Mouse (Mus musculus) right cerebral cortex, postnatal 4 days (tissue): ENCODE data around the gene Th.

Source experiments
- DNase-seq: peaks from one replicate; pipeline ENCODE4 v3.0.0-alpha.2; 2022

The Th gene

DNA sequence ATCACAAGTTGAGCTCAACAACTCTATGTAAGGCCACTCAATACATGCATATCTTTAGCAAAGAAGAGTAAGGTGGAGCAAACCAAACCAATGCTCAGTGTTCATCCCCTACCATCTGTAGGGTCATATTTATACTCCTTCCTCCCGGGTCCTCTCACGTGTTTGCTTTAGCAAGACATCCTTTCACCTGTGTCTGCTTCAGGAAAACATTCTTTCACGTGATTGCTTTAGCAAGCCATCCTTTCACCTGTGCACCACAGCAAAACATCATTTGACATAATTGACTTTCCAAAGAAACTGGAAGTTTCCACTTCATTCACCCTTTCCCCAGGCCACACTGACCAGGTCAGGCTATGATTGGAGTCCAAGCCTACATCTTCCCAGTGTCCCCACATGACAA, at the start of gene Th:
Th (minus strand) TSS at position 101 of the 400 bp plus-strand sequence.
- DNase-seq: no peak

DNA sequence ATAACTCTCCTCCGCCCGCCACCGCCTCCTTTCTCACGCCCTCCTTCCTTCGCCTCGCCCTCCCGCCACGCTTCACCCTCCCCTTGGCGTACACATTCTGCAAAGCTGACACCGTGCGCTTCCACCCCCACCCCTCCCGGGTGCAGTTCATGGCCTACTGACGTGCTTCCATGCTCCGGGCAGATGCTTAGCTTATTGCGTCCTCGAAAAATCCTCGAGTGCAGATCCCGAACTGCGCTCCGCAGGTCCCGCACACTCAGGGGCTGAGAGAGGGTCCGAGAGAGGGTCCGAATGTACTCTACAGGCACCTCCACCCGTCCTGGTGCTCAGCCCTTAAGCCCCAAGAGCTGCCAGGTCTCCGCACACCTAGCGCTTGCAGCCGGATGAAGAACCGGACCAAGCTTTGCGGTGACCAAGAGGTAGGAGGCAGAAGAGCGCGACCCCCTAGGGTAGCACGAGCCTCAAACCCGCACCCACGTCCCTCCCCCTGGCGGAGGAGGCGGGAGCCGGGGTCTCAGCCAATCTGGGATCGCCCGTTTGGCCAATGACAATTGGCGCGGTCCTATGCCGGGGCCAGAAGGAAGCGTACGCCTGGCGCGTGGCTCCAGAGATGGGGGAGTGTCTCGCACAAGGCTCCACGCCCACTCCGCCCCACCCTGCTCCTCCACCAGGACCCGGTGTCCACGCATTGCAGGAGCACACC, 38.0 kb upstream of the Th start, which contains the start of gene Ascl2:
Ascl2 (minus strand) TSS at position 456 of the 703 bp plus-strand sequence.
- DNase-seq: peak; percentile 31

- DNase-seq: peak; percentile 69
Observed at GRCm38 (mm10) chr7:142967884-142968808, 37.2 kb upstream of the Th start.

GRCm38 (mm10) chr7:142967414-142967883, 36.5 kb upstream of the Th start:
- no peak for DNase-seq

DNA sequence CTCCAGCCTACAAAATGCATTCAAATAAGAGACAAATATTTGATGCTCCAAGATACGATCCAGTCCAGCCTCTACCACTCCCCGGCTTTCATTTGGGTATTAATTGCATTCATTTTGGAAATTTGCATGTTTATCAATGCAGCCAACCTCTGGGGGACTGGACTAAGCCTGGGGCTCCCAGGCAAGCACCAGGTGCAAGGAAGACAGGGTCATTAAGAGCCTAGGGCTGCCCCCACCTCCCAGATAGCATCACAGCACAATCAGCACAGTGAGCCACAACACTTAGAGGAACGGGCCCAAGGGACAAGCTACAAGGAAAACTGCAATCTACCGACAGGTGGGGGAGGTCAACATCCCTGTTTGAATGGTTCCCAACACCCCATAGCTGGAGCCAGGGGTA, 28.8 kb upstream of the Th start:
- no peak for DNase-seq

DNA sequence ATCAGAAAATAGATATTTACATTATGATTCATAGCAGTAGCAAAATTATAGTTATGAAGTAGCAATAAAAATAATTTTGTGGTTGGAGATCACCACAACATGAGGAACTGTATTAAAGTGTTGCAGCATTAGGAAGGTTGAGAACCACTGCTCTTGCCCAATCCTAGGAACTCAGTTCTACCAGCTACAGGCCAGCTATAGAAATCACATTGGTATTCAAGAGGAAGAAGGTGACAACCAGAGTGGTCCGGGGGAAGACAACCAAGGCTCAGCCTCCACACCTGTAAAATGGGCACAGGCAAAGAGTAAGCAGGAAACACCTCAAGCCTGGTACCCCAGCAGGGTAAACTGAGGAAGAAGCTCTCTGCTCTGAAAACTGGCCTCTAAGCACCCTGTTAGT, 27.9 kb upstream of the Th start:
- no peak for DNase-seq

- DNase-seq: no peak
Observed at GRCm38 (mm10) chr7:142956018-142956417, 25.1 kb upstream of the Th start.

GRCm38 (mm10) chr7:142949568-142949967, 18.6 kb upstream of the Th start:
- DNase-seq: no peak

DNA sequence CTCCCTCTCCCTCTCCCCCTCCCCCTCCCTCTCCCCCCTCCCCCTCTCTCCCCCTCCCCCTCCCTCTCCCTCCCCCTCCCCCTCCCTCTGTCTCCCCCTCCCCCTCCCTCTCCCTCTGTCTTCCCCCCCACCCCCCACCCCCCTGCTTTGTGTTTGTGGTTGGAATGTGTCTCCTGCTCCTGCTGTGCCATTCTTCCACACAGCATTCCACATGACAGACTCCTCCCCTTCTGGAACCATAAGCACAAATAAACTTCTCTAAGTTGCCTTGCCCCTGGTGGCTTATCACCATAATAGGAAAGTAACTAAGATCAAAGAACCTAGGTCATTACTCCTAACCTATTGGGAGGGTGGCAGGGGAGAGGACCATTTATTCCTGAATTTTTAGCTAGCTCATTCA, 6.7 kb upstream of the Th start:
- DNase-seq: no peak

DNA sequence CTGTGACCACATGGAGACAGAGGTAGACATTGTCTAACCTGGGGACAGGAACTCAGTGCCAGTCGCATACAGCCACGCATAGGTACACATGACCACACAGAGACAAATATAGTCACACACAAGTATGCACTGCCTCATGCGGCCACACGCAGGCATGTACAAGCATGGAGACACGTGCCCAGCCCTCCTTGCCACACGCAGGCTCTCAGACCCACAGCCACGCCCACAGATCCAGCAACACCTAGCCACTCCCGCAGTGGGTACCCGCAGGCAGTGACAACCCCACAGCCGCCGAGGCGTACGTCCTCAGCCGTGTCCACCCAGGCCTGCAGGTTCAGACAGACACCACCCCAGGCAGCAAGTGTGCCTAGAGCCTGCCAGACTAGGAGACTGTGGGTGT, 4.8 kb upstream of the Th start:
- no peak for DNase-seq

DNA sequence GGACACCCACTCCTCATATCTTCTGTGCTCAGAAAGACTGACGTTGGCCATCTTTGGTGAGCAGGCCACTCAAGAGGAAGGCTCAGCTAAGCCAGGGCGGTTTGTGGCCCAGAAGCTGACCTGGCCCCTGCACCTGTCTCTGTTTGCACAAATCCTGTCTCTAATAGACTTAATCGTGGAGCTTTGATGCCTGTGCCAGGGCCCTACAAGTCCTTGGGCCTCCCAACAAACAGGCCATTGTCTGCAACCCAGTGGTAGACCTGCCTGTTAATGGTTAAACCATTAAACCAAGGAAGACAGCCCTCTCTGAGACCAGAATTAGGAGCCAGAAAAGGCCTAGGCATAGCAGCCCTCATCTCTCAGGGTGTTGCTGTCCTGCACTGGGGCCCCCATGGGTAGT, 1.5 kb upstream of the Th start:
- no peak for DNase-seq

- DNase-seq: no peak
Observed at GRCm38 (mm10) chr7:142929516-142929915, 1.4 kb downstream of the Th start.

DNA sequence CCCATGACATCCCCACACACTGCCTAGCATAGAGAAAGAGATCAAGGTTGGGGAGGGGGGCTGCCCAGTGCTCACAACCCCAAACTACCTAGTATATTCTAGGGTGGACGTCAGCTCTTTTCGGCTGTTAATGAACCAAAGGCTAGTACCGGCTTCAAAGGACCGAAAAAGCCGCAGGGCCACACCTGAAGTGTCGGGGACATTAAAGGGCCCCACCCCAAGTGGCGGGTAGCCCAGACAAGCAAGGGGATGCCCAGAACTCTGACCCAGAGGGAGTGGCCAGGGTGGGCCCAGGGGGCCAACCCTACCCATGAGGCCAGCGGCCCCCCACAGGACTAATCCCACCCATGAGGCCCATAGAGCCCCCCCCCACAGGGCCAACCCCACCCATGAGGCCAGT, 3.6 kb downstream of the Th start:
- DNase-seq: no peak

GRCm38 (mm10) chr7:142918641-142919628, 12.0 kb downstream of the Th start:
- peak; percentile 76 for DNase-seq

DNA sequence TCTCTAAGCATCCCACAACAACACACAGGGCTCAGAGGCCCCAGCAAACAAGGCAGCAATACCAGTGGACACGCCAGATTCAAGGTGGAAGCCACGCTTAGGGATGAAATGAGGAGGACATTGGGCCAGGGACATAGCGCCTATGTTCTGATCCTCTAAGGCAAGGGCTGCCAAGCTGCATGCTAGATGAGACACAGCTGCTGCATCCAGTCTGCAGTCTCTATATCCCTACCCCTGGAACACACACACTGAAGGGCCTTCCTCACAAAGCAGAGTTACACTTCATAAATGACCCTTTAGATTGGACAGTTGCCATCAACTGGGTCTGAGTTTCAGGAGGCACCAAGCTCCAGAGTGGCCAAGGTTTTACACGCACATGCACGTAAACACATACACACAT, 13.3 kb downstream of the Th start:
- DNase-seq: no peak

- DNase-seq: no peak
Observed at GRCm38 (mm10) chr7:142916178-142916577, 14.8 kb downstream of the Th start.

DNA sequence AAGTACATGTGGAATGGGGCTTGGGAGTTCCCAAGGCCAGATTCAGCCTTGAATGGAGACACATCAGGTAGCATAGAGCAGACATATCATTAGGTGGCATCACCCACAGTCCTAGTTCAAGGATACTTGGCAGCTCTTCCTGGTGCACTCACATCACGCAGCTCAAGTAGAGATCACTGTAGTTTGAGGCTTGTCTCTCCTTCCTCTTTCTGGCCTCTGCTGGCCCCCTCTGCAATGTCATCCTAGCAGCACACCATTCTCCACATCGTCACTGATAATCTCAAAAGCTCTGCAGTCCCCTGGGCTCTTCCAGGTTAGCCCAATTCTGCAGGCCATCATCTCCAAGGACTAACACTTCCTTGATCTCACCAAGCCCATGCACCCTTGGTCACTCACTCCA, 19.2 kb downstream of the Th start:
- DNase-seq: no peak

DNA sequence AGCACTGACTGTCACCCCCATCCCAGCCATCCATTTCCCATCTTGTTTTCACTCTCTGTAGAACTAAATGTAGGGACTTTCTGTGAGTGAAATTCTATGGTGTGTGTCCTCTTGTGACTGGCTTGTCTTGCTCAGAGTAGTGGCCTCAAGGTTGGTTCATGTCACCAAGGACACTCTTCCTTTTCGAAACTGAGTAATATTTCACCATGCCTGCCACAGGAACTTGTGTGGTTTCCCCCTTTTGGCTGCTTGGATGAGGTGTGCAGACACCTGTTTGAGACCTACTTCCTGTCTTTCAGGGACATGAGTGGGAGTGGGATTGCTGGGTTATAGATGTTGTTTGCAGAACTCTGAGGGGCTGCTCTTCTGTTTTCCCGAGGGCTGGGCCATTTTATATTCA, 20.8 kb downstream of the Th start:
- DNase-seq: no peak

DNA sequence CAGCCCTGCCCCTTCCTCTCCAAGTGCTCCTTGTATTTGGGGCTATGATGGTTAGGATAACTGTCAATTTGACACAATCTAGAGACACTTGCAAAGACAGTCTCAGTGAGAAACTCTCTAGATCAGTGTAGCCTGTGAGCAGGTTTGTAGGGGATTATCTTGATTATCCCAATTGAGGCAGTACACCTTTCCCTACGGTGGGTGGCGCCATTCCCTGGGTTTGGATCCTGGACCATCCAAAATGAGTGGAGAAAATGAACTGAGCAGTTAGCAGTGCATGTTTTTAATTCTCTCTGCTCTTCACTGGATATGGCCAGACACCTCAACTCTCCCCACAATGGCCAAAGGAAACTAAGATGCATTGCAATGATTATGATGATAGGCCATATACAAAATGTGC, 21.3 kb downstream of the Th start:
- no peak for DNase-seq

- no peak for DNase-seq
Observed at GRCm38 (mm10) chr7:142905606-142906005, 25.3 kb downstream of the Th start.

DNA sequence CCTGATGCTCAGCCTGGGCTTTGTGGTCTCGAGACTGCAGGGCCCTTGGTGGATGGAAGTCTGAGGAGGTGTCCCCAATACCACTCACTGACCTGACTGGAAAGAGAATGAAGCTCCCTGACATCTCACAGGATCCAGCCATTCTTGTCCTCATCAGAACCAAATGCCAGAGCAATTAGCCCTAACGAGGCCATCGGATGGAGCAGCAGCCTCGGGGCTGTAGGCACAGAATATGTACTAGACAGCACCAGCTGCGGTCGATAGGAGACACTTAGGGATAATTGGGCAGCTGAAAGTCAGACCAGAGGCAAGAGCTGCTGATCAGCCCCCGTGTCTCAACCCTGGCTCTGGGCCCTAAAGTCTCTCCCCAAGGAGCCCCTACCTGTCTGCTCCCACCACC, 26.6 kb downstream of the Th start:
- DNase-seq: no peak

- no peak for DNase-seq
Observed at GRCm38 (mm10) chr7:142902931-142903330, 28.0 kb downstream of the Th start.

GRCm38 (mm10) chr7:142901774-142902173, 29.2 kb downstream of the Th start:
- DNase-seq: no peak
